Comparison of ENCODE assay signal across 8 mouse cellular contexts in genomic region chr14:121037276-121037675, GRCm38 (mm10). TPM values are rescaled to one million over a fixed set of nuclear protein-coding genes. Genes with fewer than 3 reads are reported as not detected.
DNase-seq lines count a peak whose midpoint lies in the region; ATAC-seq lines count a peak whose summit lies in the region.

No protein-coding gene starts in this region.

- peak overlapping the region; percentile 92 for H3K4me3 ChIP-seq in kidney, embryonic 16.5 days (ENCODE audit: low read length)
- H3K4me3 ChIP-seq in embryonic facial prominence, embryonic 14.5 days (ENCODE audit: low read depth, low read length), result peak overlapping the region; percentile 93
- H3K4me3 ChIP-seq in intestine, embryonic 15.5 days (replicated peaks), result peak overlapping the region; percentile 97

- peak overlapping the region; percentile 85; the same call in 1 of the 2 replicates for H3K27ac ChIP-seq in kidney, embryonic 16.5 days (ENCODE audit: low read length)
- H3K27ac ChIP-seq in embryonic facial prominence, embryonic 14.5 days (replicated peaks; ENCODE audit: low read depth, low read length), result peak overlapping the region; percentile 94
- no peak overlapping the region for H3K27ac ChIP-seq in intestine, embryonic 15.5 days

- peak overlapping the region; percentile 88 for H3K4me2 ChIP-seq in kidney, embryonic 16.5 days (replicated peaks; ENCODE audit: low read depth, low read length)
- H3K4me2 ChIP-seq in embryonic facial prominence, embryonic 14.5 days (ENCODE audit: low read depth, low read length), result peak overlapping the region; percentile 95
- peak overlapping the region; percentile 94 for H3K4me2 ChIP-seq in intestine, embryonic 15.5 days (replicated peaks)

- H3K9ac ChIP-seq in kidney, embryonic 16.5 days (replicated peaks; ENCODE audit: low read length), result peak overlapping the region; percentile 96
- peak overlapping the region; percentile 98 for H3K9ac ChIP-seq in embryonic facial prominence, embryonic 14.5 days (ENCODE audit: low read depth, low read length)
- peak overlapping the region; percentile 92; the same call in 1 of the 2 replicates for H3K9ac ChIP-seq in intestine, embryonic 15.5 days

- no peaks in the 10 kb centered on the region for H3K36me3 ChIP-seq in kidney, embryonic 16.5 days (ENCODE audit: insufficient read depth, low read length)
- 0 out of 2 replicates have a peak, but pooled peaks cover 3% of the 10 kb centered on the region for H3K36me3 ChIP-seq in embryonic facial prominence, embryonic 14.5 days (ENCODE audit: control insufficient read depth, insufficient read depth, low read length)
- no peaks in the 10 kb centered on the region for H3K36me3 ChIP-seq in intestine, embryonic 15.5 days

- peaks cover 38% of the 10 kb centered on the region for H3K4me1 ChIP-seq in kidney, embryonic 16.5 days (ENCODE audit: insufficient read depth, low read length)
- peaks cover 22% of the 10 kb centered on the region for H3K4me1 ChIP-seq in embryonic facial prominence, embryonic 14.5 days (ENCODE audit: control insufficient read depth, insufficient read depth, low read length)
- peaks cover 25% of the 10 kb centered on the region for H3K4me1 ChIP-seq in intestine, embryonic 15.5 days (replicated peaks)

- no peaks in the 10 kb centered on the region for H3K9me3 ChIP-seq in kidney, embryonic 16.5 days (ENCODE audit: low read length)
- no peaks in the 10 kb centered on the region for H3K9me3 ChIP-seq in embryonic facial prominence, embryonic 14.5 days (ENCODE audit: control insufficient read depth, low read length)
- no peaks in the 10 kb centered on the region for H3K9me3 ChIP-seq in intestine, embryonic 15.5 days

- WGBS in kidney, embryonic 16.5 days, result 10% methylated on average over 7 of the region's 7 CpGs
- 8% methylated on average over 7 of the region's 7 CpGs for WGBS in embryonic facial prominence, embryonic 14.5 days
- 10% methylated on average over 7 of the region's 7 CpGs for WGBS in intestine, embryonic 15.5 days

- no peak for DNase-seq in kidney, adult 11 months
- peak; percentile 50 for DNase-seq in embryonic facial prominence, embryonic 14.5 days (ENCODE audit: low spot score)
- peak; percentile 12 to 30 for DNase-seq in natural killer cell, adult 2 months (ENCODE audit: low spot score in 2 of 2)
- no peak for DNase-seq in thymus, postnatal 10 days (ENCODE audit: low spot score in 2 of 2)
- no peak for DNase-seq in embryo, embryonic 9.5 days (ENCODE audit: extremely low spot score)

- ATAC-seq in kidney, embryonic 16.5 days (ENCODE audit: low FRiP score, low TSS enrichment), result no peak
- ATAC-seq in embryonic facial prominence, embryonic 14.5 days (ENCODE audit: low read depth), result no peak
- ATAC-seq in intestine, embryonic 15.5 days, result no peak
- ATAC-seq in frontal cortex, adult (ENCODE audit: low TSS enrichment), result no peak

- no peaks in the 10 kb centered on the region for H3K27me3 ChIP-seq in kidney, embryonic 16.5 days (ENCODE audit: insufficient read depth, low read length)
- no peaks in the 10 kb centered on the region for H3K27me3 ChIP-seq in embryonic facial prominence, embryonic 14.5 days (replicated peaks; ENCODE audit: control insufficient read depth, insufficient read depth, low read length)
- H3K27me3 ChIP-seq in intestine, embryonic 15.5 days (replicated peaks), result no peaks in the 10 kb centered on the region

RNA-seq across cellular contexts. Expression of gene Farp1, which starts 2.3 kb away (rescaled TPM):
- polyA plus RNA-seq in kidney, embryonic 16.5 days (2015; fragmentation: Nextera tagmentation; extraction: Ambion mirVana), result 31.3 and 31.9 TPM in 2 replicates
- 34.2 and 40.5 TPM in 2 replicates for polyA plus RNA-seq in embryonic facial prominence, embryonic 14.5 days (2014; fragmentation: Nextera tagmentation; extraction: Ambion mirVana)
- 15.8 and 16.6 TPM in 2 replicates for polyA plus RNA-seq in intestine, embryonic 15.5 days (2015; fragmentation: Nextera tagmentation; extraction: Ambion mirVana)

Comparison
In these comparisons a context has a peak if more than half of its experiments do, and no peak if none do; other contexts are left out.
1. DNase-seq: peak in embryonic facial prominence, embryonic 14.5 days (single experiment) and natural killer cell, adult 2 months (2 of 2); none in kidney, adult 11 months (single experiment), thymus, postnatal 10 days (0 of 2) and embryo, embryonic 9.5 days (single experiment).
2. Peak in every context shown above with its lines, with median percentiles within 50 percentile points of each other: H3K4me2 ChIP-seq, H3K4me3 ChIP-seq and H3K9ac ChIP-seq.